Mouse (Mus musculus) ES-Bruce4 (cell line): ENCODE data around the gene Olfr965.

Source experiments
- EP300 ChIP-seq: IDR thresholded peaks from 2 replicates; pipeline ENCODE4 v1.6.1; 2011; ENCODE audit warnings: low read depth, low read length; ENCODE audit not compliant: insufficient read depth
- POLR2A ChIP-seq: IDR thresholded peaks from one replicate; pipeline ENCODE4 v1.8.1; 2011; ENCODE audit warnings: low read length; ENCODE audit not compliant: insufficient read depth

DNA sequence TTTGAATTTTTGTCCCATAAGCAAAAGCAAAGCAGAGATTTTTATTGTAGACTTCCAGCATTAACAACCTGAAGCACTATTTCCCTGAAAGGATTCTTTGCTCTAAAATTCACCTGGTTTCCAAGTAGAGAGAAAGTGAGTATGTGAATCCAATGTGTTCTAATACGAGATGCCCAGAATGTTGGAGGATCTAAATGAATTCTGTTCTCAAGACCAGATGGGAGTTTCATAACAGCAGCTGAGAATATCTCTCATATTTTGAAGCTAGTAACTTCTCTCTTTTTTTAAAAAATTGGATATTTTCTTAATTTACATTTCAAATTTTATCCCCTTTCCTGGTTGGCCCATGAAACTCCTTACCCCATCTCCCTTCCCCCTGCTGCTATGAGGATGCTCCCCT lies 35.3 kb downstream of the Olfr965 start:
- no peak for TF ChIP-seq EP300
- no peak for TF ChIP-seq POLR2A
